16 mouse cellular contexts compared by ENCODE assay signal in the genomic region with DNA sequence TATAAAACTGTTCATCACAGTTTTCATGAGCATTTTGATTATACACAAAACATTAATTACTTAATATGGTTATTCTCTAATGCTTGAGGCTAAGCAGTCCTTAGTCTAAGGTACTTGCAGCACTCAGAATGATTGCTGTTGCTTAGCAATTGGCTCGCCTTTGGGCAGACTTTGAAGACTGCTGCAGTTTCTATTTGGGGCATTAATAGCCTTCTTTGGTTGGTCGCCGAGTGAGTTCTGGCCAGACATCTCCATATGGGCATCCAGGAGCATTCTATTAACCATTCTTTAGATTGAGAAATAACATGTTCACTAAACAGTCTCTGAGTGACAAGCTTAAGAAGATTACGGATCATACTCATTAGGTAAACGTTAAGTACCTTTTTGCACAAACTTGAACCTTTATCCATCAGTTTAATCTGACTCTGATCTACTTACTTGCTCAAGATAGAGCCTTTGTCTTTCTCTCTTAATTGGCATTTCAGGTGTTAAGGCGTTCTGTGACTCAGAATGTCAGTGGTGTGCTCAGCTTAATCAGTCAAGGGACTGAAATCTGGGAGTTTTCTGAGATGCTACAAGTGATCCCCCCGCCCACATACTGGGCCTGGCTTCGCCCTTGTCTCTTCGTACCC.
"Had no signal": no experiment of that assay in that cellular context is flagged by ENCODE, and none has a peak within 500 bp of the region (broad histone marks: within the 10 kb centered on the region; RNA-seq: fewer than 3 reads in every experiment).

No protein-coding gene starts in this region.

- H3K27me3 ChIP-seq: limb, embryonic 12.5 days; limb, embryonic 15.5 days; midbrain, embryonic 13.5 days had no signal

- DNase-seq: kidney, adult 9 months; kidney, postnatal 14 days; kidney, postnatal 4 days; layer of hippocampus, adult 9-11 months; left cerebral cortex, postnatal 4 days; liver, postnatal 0 days; lung, embryonic 14.5 days; thymus, adult 18-20 months; thymus, postnatal 36 days had no signal

- H3K4me2 ChIP-seq: limb, embryonic 12.5 days; limb, embryonic 15.5 days; liver, embryonic 11.5 days; lung, embryonic 14.5 days; midbrain, embryonic 13.5 days had no signal

- H3K27ac ChIP-seq: limb, embryonic 12.5 days; limb, embryonic 15.5 days; liver, embryonic 14.5 days; macrophage; midbrain, embryonic 13.5 days had no signal

- ATAC-seq: liver, postnatal 0 days; lung, postnatal 0 days; midbrain, embryonic 13.5 days had no signal

- H3K9me3 ChIP-seq: limb, embryonic 12.5 days; limb, embryonic 15.5 days; midbrain, embryonic 13.5 days had no signal

- H3K4me3 ChIP-seq: limb, embryonic 12.5 days; limb, embryonic 15.5 days; midbrain, embryonic 13.5 days had no signal

- H3K36me3 ChIP-seq: limb, embryonic 12.5 days; limb, embryonic 15.5 days; midbrain, embryonic 13.5 days had no signal

- H3K9ac ChIP-seq: limb, embryonic 12.5 days; limb, embryonic 15.5 days; liver, embryonic 14.5 days; liver, postnatal 0 days; lung, embryonic 14.5 days; midbrain, embryonic 13.5 days had no signal

- H3K4me1 ChIP-seq: limb, embryonic 12.5 days; limb, embryonic 15.5 days; midbrain, embryonic 13.5 days had no signal
